Mouse (Mus musculus): ENCODE measurements around the gene Sbf2. TPM values are rescaled to one million over a fixed set of nuclear protein-coding genes. Genes with fewer than 3 reads are reported as not detected.

Sbf2 gene
- polyA plus RNA-seq, 1 experiment from 2014 or later: 48.9 TPM

- no peak overlapping the region for H3K4me2 ChIP-seq (replicated peaks; ENCODE audit: low read depth, low read length)
- no peak overlapping the region for H3K27ac ChIP-seq (ENCODE audit: low read depth, low read length)
- DNase-seq (ENCODE audit: low spot score) (no peak), ATAC-seq (ENCODE audit: low FRiP score) (no peak)
- 61% methylated on average over 6 of the region's 6 CpGs for WGBS
- no peak overlapping the region for H3K4me3 ChIP-seq (ENCODE audit: low read depth, low read length)
- H3K9ac ChIP-seq (ENCODE audit: low read depth, low read length): no peak overlapping the region
- H3K4me1 ChIP-seq (replicated peaks; ENCODE audit: control insufficient read depth, insufficient read depth, low read length): 0 out of 2 replicates have a peak, but pooled peaks cover 2% of the 10 kb centered on the region
- no peaks in the 10 kb centered on the region for H3K9me3 ChIP-seq (ENCODE audit: control insufficient read depth, low read length)
- no peaks in the 10 kb centered on the region for H3K27me3 ChIP-seq (ENCODE audit: control insufficient read depth, insufficient read depth, low read length)
- H3K36me3 ChIP-seq (ENCODE audit: control insufficient read depth, insufficient read depth, low read length): no peaks in the 10 kb centered on the region
These were observed 326.0 kb downstream of the Sbf2 start for GRCm38 (mm10) chr7:110288731-110289191.

- no peaks in the 10 kb centered on the region for H3K9me3 ChIP-seq (ENCODE audit: control insufficient read depth, low read length)
- ATAC-seq (ENCODE audit: low FRiP score) (no peak), DNase-seq (ENCODE audit: low spot score) (no peak)
- no peaks in the 10 kb centered on the region for H3K27me3 ChIP-seq (ENCODE audit: control insufficient read depth, insufficient read depth, low read length)
- H3K4me3 ChIP-seq (ENCODE audit: low read depth, low read length): no peak overlapping the region
- no peak overlapping the region for H3K27ac ChIP-seq (ENCODE audit: low read depth, low read length)
- H3K4me2 ChIP-seq (replicated peaks; ENCODE audit: low read depth, low read length): no peak overlapping the region
- 0 out of 2 replicates have a peak, but pooled peaks cover 2% of the 10 kb centered on the region for H3K4me1 ChIP-seq (replicated peaks; ENCODE audit: control insufficient read depth, insufficient read depth, low read length)
- 93% methylated on average over 4 of the region's 4 CpGs for WGBS
- H3K9ac ChIP-seq (ENCODE audit: low read depth, low read length): no peak overlapping the region
- H3K36me3 ChIP-seq (ENCODE audit: control insufficient read depth, insufficient read depth, low read length): no peaks in the 10 kb centered on the region
These were observed 326.5 kb downstream of the Sbf2 start for GRCm38 (mm10) chr7:110288191-110288604.

- no peak overlapping the region for H3K9ac ChIP-seq (ENCODE audit: low read depth, low read length)
These were observed 327.1 kb downstream of the Sbf2 start for GRCm38 (mm10) chr7:110287476-110288071.

GRCm38 (mm10) chr7:110286838-110287475 lies 327.8 kb downstream of the Sbf2 start:
- H3K4me3 ChIP-seq (ENCODE audit: low read depth, low read length): no peak overlapping the region
- no peaks in the 10 kb centered on the region for H3K9me3 ChIP-seq (ENCODE audit: control insufficient read depth, low read length)
- 0 out of 2 replicates have a peak, but pooled peaks cover 2% of the 10 kb centered on the region for H3K4me1 ChIP-seq (replicated peaks; ENCODE audit: control insufficient read depth, insufficient read depth, low read length)
- H3K9ac ChIP-seq (ENCODE audit: low read depth, low read length): no peak overlapping the region
- peak; percentile 89 for DNase-seq (ENCODE audit: low spot score)
- ATAC-seq (ENCODE audit: low FRiP score): peak; percentile 79
- H3K27ac ChIP-seq (ENCODE audit: low read depth, low read length): no peak overlapping the region
- H3K36me3 ChIP-seq (ENCODE audit: control insufficient read depth, insufficient read depth, low read length): no peaks in the 10 kb centered on the region
- 6% methylated on average over 12 of the region's 12 CpGs for WGBS
- no peaks in the 10 kb centered on the region for H3K27me3 ChIP-seq (ENCODE audit: control insufficient read depth, insufficient read depth, low read length)
- no peak overlapping the region for H3K4me2 ChIP-seq (replicated peaks; ENCODE audit: low read depth, low read length)

More at GRCm38 (mm10) chr7:110287476-110288071, 327.1 kb downstream of the Sbf2 start:
- 66% methylated on average over 8 of the region's 8 CpGs for WGBS
- ATAC-seq (ENCODE audit: low FRiP score): no peak
- Histone ChIP-seq H3K4me3 (ENCODE audit: low read depth, low read length) (no peak overlapping the region), H3K27ac (ENCODE audit: low read depth, low read length) (no peak overlapping the region), H3K4me2 (replicated peaks; ENCODE audit: low read depth, low read length) (no peak overlapping the region), H3K4me1 (replicated peaks; ENCODE audit: control insufficient read depth, insufficient read depth, low read length) (0 out of 2 replicates have a peak, but pooled peaks cover 2% of the 10 kb centered on the region), H3K9me3 (ENCODE audit: control insufficient read depth, low read length) (no peaks in the 10 kb centered on the region), H3K36me3 (ENCODE audit: control insufficient read depth, insufficient read depth, low read length) (no peaks in the 10 kb centered on the region), H3K27me3 (ENCODE audit: control insufficient read depth, insufficient read depth, low read length) (no peaks in the 10 kb centered on the region)
- DNase-seq (ENCODE audit: low spot score): no peak

- DNase-seq (ENCODE audit: low spot score) (no peak), ATAC-seq (ENCODE audit: low FRiP score) (0 out of 2 replicates have a peak, but pooled peaks have one; percentile 51)
- Histone ChIP-seq H3K4me3 (ENCODE audit: low read depth, low read length) (no peak overlapping the region), H3K4me2 (replicated peaks; ENCODE audit: low read depth, low read length) (no peak overlapping the region), H3K27ac (ENCODE audit: low read depth, low read length) (no peak overlapping the region), H3K9me3 (ENCODE audit: control insufficient read depth, low read length) (no peaks in the 10 kb centered on the region), H3K27me3 (ENCODE audit: control insufficient read depth, insufficient read depth, low read length) (no peaks in the 10 kb centered on the region), H3K9ac (ENCODE audit: low read depth, low read length) (no peak overlapping the region), H3K36me3 (ENCODE audit: control insufficient read depth, insufficient read depth, low read length) (no peaks in the 10 kb centered on the region), H3K4me1 (replicated peaks; ENCODE audit: control insufficient read depth, insufficient read depth, low read length) (0 out of 2 replicates have a peak, but pooled peaks cover 2% of the 10 kb centered on the region)
- 82% methylated on average over 8 of the region's 8 CpGs for WGBS
These were observed 328.5 kb downstream of the Sbf2 start for GRCm38 (mm10) chr7:110286198-110286732.

- DNase-seq (ENCODE audit: low spot score): no peak
- H3K4me2 ChIP-seq (replicated peaks; ENCODE audit: low read depth, low read length): no peak overlapping the region
- WGBS: 73% methylated on average over 3 of the region's 3 CpGs
- no peaks in the 10 kb centered on the region for H3K36me3 ChIP-seq (ENCODE audit: control insufficient read depth, insufficient read depth, low read length)
- H3K4me3 ChIP-seq (ENCODE audit: low read depth, low read length): no peak overlapping the region
- H3K4me1 ChIP-seq (replicated peaks; ENCODE audit: control insufficient read depth, insufficient read depth, low read length): 0 out of 2 replicates have a peak, but pooled peaks cover 2% of the 10 kb centered on the region
- no peak for ATAC-seq (ENCODE audit: low FRiP score)
- no peak overlapping the region for H3K9ac ChIP-seq (ENCODE audit: low read depth, low read length)
- no peak overlapping the region for H3K27ac ChIP-seq (ENCODE audit: low read depth, low read length)
- no peaks in the 10 kb centered on the region for H3K9me3 ChIP-seq (ENCODE audit: control insufficient read depth, low read length)
- H3K27me3 ChIP-seq (ENCODE audit: control insufficient read depth, insufficient read depth, low read length): no peaks in the 10 kb centered on the region
These were observed 328.9 kb downstream of the Sbf2 start for GRCm38 (mm10) chr7:110285849-110286151.

GRCm38 (mm10) chr7:110285076-110285848 lies 329.5 kb downstream of the Sbf2 start:
- H3K9me3 ChIP-seq (ENCODE audit: control insufficient read depth, low read length): no peaks in the 10 kb centered on the region
- 90% methylated on average over 12 of the region's 12 CpGs for WGBS
- no peak overlapping the region for H3K4me3 ChIP-seq (ENCODE audit: low read depth, low read length)
- no peak for DNase-seq (ENCODE audit: low spot score)
- H3K4me2 ChIP-seq (replicated peaks; ENCODE audit: low read depth, low read length): no peak overlapping the region
- 0 out of 2 replicates have a peak, but pooled peaks cover 2% of the 10 kb centered on the region for H3K4me1 ChIP-seq (replicated peaks; ENCODE audit: control insufficient read depth, insufficient read depth, low read length)
- H3K9ac ChIP-seq (ENCODE audit: low read depth, low read length): no peak overlapping the region
- no peak for ATAC-seq (ENCODE audit: low FRiP score)
- no peaks in the 10 kb centered on the region for H3K27me3 ChIP-seq (ENCODE audit: control insufficient read depth, insufficient read depth, low read length)
- H3K36me3 ChIP-seq (ENCODE audit: control insufficient read depth, insufficient read depth, low read length): no peaks in the 10 kb centered on the region
- H3K27ac ChIP-seq (ENCODE audit: low read depth, low read length): no peak overlapping the region

GRCm38 (mm10) chr7:110283484-110284275 lies 331.0 kb downstream of the Sbf2 start:
- Histone ChIP-seq H3K4me1 (replicated peaks; ENCODE audit: control insufficient read depth, insufficient read depth, low read length) (0 out of 2 replicates have a peak, but pooled peaks cover 2% of the 10 kb centered on the region), H3K36me3 (ENCODE audit: control insufficient read depth, insufficient read depth, low read length) (0 out of 2 replicates have a peak, but pooled peaks cover 3% of the 10 kb centered on the region), H3K9me3 (ENCODE audit: control insufficient read depth, low read length) (no peaks in the 10 kb centered on the region), H3K27me3 (ENCODE audit: control insufficient read depth, insufficient read depth, low read length) (no peaks in the 10 kb centered on the region), H3K4me2 (replicated peaks; ENCODE audit: low read depth, low read length) (no peak overlapping the region), H3K9ac (ENCODE audit: low read depth, low read length) (no peak overlapping the region), H3K27ac (ENCODE audit: low read depth, low read length) (no peak overlapping the region), H3K4me3 (ENCODE audit: low read depth, low read length) (no peak overlapping the region)
- DNase-seq (ENCODE audit: low spot score) (no peak), ATAC-seq (ENCODE audit: low FRiP score) (no peak)
- WGBS: 90% methylated on average over 6 of the region's 6 CpGs

Measured in hindbrain, embryonic 11.5 days (tissue).